Mouse (Mus musculus) neural tube, embryonic 11.5 days (tissue): ENCODE measurements at regions not wholly inside any gene's neighbourhood (a gene's known extent, or its start where the extent isn't known, plus 50 kb on each side); places are given as distances from the start of the nearest gene placed in this dataset.
"Not testable (repeated sequence)": the region's sequence is repeated elsewhere in the genome, so short reads cannot be mapped to it uniquely, and the experiment has no call there.

Experiments
- ATAC-seq: fragments of 200-750 bp; cut with Nextera tagmentation; 2 replicates; pipeline ENCODE4 v1.8.0; 2017; ENCODE audit warnings: moderate number of reproducible peaks, mild to moderate bottlenecking, moderate TSS enrichment, moderate library complexity; ENCODE audit not compliant: insufficient read depth, low FRiP score, low TSS enrichment
- DNase-seq: peaks from one replicate; pipeline ENCODE4 v3.0.0-alpha.2; 2015; ENCODE audit warnings: low spot score
- H3K27ac ChIP-seq: fragments of 300-500 bp; sonication (generic); 2 replicates; pipeline ENCODE4 v1.5.1; 2014; ENCODE audit warnings: low read depth, mild to moderate bottlenecking, low read length
- H3K27me3 ChIP-seq: fragments of 300-500 bp; sonication (generic); 2 replicates; pipeline ENCODE4 v1.6.1; 2014; ENCODE audit warnings: mild to moderate bottlenecking, low read length, mixed read lengths; ENCODE audit not compliant: control insufficient read depth, insufficient read depth
- H3K36me3 ChIP-seq: fragments of 300-500 bp; sonication (generic); 2 replicates; pipeline ENCODE4 v1.6.1; 2014; ENCODE audit warnings: mild to moderate bottlenecking, low read length, moderate library complexity, mixed read lengths; ENCODE audit not compliant: control insufficient read depth, insufficient read depth
- H3K4me1 ChIP-seq: fragments of 300-500 bp; sonication (generic); 2 replicates; pipeline ENCODE4 v1.6.1; 2014; ENCODE audit warnings: low read length, mixed read lengths; ENCODE audit not compliant: control insufficient read depth, insufficient read depth
- H3K4me2 ChIP-seq: fragments of 300-500 bp; sonication (generic); 2 replicates; pipeline ENCODE4 v1.6.1; 2014; ENCODE audit warnings: low read depth, mild to moderate bottlenecking, moderate library complexity
- H3K4me3 ChIP-seq: fragments of 300-500 bp; sonication (generic); 2 replicates; pipeline ENCODE4 v1.5.1; 2014; ENCODE audit warnings: low read depth, low read length
- H3K9ac ChIP-seq: fragments of 300-500 bp; sonication (generic); 2 replicates; pipeline ENCODE4 v1.6.1; 2014; ENCODE audit warnings: mild to moderate bottlenecking, low read length
- H3K9me3 ChIP-seq: fragments of 300-500 bp; sonication (generic); 2 replicates; pipeline ENCODE4 v1.6.1; 2016; ENCODE audit warnings: low read length; ENCODE audit not compliant: control insufficient read depth
- WGBS: fragments of 180-500 bp; shearing (Covaris S2); extraction: QIAGEN DNeasy Blood & Tissue Kit; methylation state at CpG from one replicate; pipeline ENCODE4 v1.1.7; 2014; 5-methylcytosine and 5-hydroxymethylcytosine counted together

DNA sequence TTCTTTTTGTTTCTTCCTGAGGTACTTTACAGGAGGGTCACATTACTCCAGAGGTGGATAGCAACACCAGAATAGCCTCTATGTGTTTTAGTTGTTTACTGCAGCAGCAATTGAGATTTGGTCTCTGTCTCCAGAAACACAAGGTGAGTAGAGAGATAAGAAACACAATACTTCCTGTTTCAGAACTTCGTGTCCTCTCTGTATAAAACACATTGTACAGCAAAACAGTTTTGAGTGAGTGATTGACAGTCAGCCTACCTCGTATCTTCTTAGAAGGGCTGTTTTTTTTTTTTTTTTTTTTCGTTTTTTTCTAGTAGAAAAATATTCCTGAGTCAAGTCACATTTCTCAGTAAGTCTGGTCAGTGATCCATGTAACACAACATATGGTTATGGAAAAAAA is 89.6 kb upstream of the Steap1 start:
- Histone ChIP-seq H3K4me3 (no peak overlapping the region), H3K4me2 (no peak overlapping the region), H3K27me3 (no peaks in the 10 kb centered on the region), H3K36me3 (no peaks in the 10 kb centered on the region), H3K27ac (no peak overlapping the region), H3K4me1 (no peaks in the 10 kb centered on the region), H3K9ac (no peak overlapping the region), H3K9me3 (no peaks in the 10 kb centered on the region)
- DNase-seq, result no peak
- WGBS, result 65% methylated on average over 3 of the region's 3 CpGs
- no peak for ATAC-seq

DNA sequence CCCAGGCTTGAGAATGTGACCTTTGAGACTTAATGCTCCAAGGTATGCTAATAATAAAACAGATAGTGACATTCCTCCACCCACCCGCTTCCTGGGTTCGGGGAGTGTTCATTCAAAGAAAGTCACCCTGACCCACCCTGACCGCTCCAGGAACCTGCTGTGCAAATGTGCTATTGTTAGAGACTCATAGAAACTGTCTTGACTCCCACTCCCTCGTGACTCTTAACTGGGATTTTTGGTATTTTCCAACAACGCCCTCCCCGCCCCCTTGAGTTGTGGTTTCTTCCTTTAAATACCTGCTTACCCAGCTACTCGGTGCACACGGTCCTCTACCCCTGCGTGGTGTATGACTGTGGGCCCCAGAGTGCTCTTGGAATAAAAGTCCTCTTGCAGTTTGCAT is 73.5 kb upstream of the Steap1 start:
- H3K4me3 ChIP-seq, H3K27me3 ChIP-seq, H3K9ac ChIP-seq, H3K4me2 ChIP-seq, H3K9me3 ChIP-seq, H3K36me3 ChIP-seq, ATAC-seq, H3K27ac ChIP-seq, DNase-seq, H3K4me1 ChIP-seq: not testable (repeated sequence)
- WGBS, result 89% methylated on average over 9 of the region's 9 CpGs
